Mouse (Mus musculus) brain, embryonic 14.5 days (tissue): ENCODE data around the gene Ccdc177.

Experiments
- CTCF ChIP-seq: fragments of 200-500 bp; IDR thresholded peaks from 2 replicates; pipeline ENCODE4 v1.5.1; 2012; ENCODE audit warnings: inconsistent platforms, mild to moderate bottlenecking, moderate library complexity, borderline replicate concordance; ENCODE audit not compliant: insufficient read depth, insufficient read length; ENCODE audit errors: extremely low read depth
- POLR2A ChIP-seq: fragments of 200-500 bp; IDR thresholded peaks from 2 replicates; pipeline ENCODE4 v1.6.1; 2012; ENCODE audit warnings: mild to moderate bottlenecking, inconsistent platforms, borderline replicate concordance; ENCODE audit not compliant: poor library complexity, insufficient read depth, insufficient read length, severe bottlenecking; ENCODE audit errors: extremely low read depth

- no peak for TF ChIP-seq POLR2A
- no peak for TF ChIP-seq CTCF
These were observed 34.0 kb upstream of the Ccdc177 start for GRCm38 (mm10) chr12:80794522-80794921.
